Mouse (Mus musculus) layer of hippocampus, postnatal 25 days (tissue): ENCODE data around the gene Prdm10. TPM values are rescaled to one million over a fixed set of nuclear protein-coding genes. Genes with fewer than 3 reads are reported as not detected.

Source experiments
- DNase-seq, 2 experiments: peaks; one replicate each; pipeline ENCODE4 v3.0.0; 2022; ENCODE audit warnings: mixed read lengths in 2 of 2, low spot score in 1 of 2; ENCODE audit errors: extremely low spot score in 1 of 2
- total RNA-seq, 2 experiments: library from RNA; stranded (reverse); gene quantifications; 2 replicates each; pipeline ENCODE4 v1.2.3; 2021

The Prdm10 gene
- total RNA-seq, 2 experiments from 2014 or later: 18.7 to 21.0 TPM

GRCm38 (mm10) chr9:31352716-31353115 lies 72.4 kb downstream of the Prdm10 start:
- no peak for DNase-seq

- no peak for DNase-seq
Observed at GRCm38 (mm10) chr9:31353518-31353917, 73.2 kb downstream of the Prdm10 start.

- DNase-seq: no peak
Observed at GRCm38 (mm10) chr9:31354051-31354450, 73.7 kb downstream of the Prdm10 start.

- peak in 1 of 2 experiments; percentile 33 for DNase-seq
Observed at GRCm38 (mm10) chr9:31363698-31364609, 83.6 kb downstream of the Prdm10 start.

GRCm38 (mm10) chr9:31365086-31365485 lies 84.7 kb downstream of the Prdm10 start:
- no peak for DNase-seq

GRCm38 (mm10) chr9:31371740-31372139 lies 91.4 kb downstream of the Prdm10 start:
- DNase-seq: no peak

GRCm38 (mm10) chr9:31376661-31377060 lies 96.3 kb downstream of the Prdm10 start:
- no peak for DNase-seq

GRCm38 (mm10) chr9:31384786-31385499 lies 104.6 kb downstream of the Prdm10 start:
- no peak for DNase-seq

GRCm38 (mm10) chr9:31385500-31385869 lies 105.1 kb downstream of the Prdm10 start:
- no peak for DNase-seq

GRCm38 (mm10) chr9:31385947-31386354 lies 105.6 kb downstream of the Prdm10 start, which contains the start of gene Nfrkb:
Gene Nfrkb (plus strand): TSS chr9:31386192.
- peak; percentile 82 to 87 for DNase-seq

- DNase-seq: no peak
Observed at GRCm38 (mm10) chr9:31386368-31387180, 106.2 kb downstream of the Prdm10 start.

GRCm38 (mm10) chr9:31387206-31387605 lies 106.9 kb downstream of the Prdm10 start:
- no peak for DNase-seq

- peak; percentile 46 to 87 for DNase-seq
Observed at GRCm38 (mm10) chr9:31400441-31400840, 120.1 kb downstream of the Prdm10 start.

- no peak for DNase-seq
Observed at GRCm38 (mm10) chr9:31404311-31404710, 124.0 kb downstream of the Prdm10 start.

GRCm38 (mm10) chr9:31405217-31405616 lies 124.9 kb downstream of the Prdm10 start:
- DNase-seq: peak in 1 of 2 experiments; percentile 25

- no peak for DNase-seq
Observed at GRCm38 (mm10) chr9:31412165-31412564, 131.8 kb downstream of the Prdm10 start.

- no peak for DNase-seq
Observed at GRCm38 (mm10) chr9:31418821-31419220, 138.5 kb downstream of the Prdm10 start.

GRCm38 (mm10) chr9:31422143-31422542 lies 141.8 kb downstream of the Prdm10 start:
- no peak for DNase-seq

- no peak for DNase-seq
Observed at GRCm38 (mm10) chr9:31428971-31429370, 148.6 kb downstream of the Prdm10 start.

- DNase-seq: no peak
Observed at GRCm38 (mm10) chr9:31430011-31430410, 149.7 kb downstream of the Prdm10 start.
